Mouse (Mus musculus) MEL (cell line): ENCODE results near the gene Ppip5k1.

ENCODE experiments used
- CHD2 ChIP-seq: IDR thresholded peaks from 2 replicates; pipeline ENCODE4 v1.6.1; 2011; ENCODE audit warnings: low read length, improper control_type of control experiment
- KAT2A ChIP-seq: conservative IDR thresholded peaks from 2 replicates; pipeline ENCODE4 v1.6.1; 2012; ENCODE audit warnings: low read depth, low read length, improper control_type of control experiment, inconsistent platforms
- POLR2AphosphoS2 ChIP-seq: IDR thresholded peaks from 2 replicates; pipeline ENCODE4 v1.6.1; 2011; ENCODE audit warnings: low read length, improper control_type of control experiment
- TAL1 ChIP-seq: IDR thresholded peaks from 2 replicates; pipeline ENCODE4 v1.6.1; 2012; ENCODE audit warnings: mild to moderate bottlenecking, inconsistent platforms, low read length, moderate library complexity, mixed read lengths
- TCF12 ChIP-seq: IDR thresholded peaks from 2 replicates; pipeline ENCODE4 v1.6.1; 2014; ENCODE audit warnings: low read depth, mild to moderate bottlenecking, inconsistent platforms, low read length, improper control_type of control experiment, moderate library complexity

- TF ChIP-seq KAT2A (no peak), TAL1 (no peak), TCF12 (no peak), CHD2 (no peak), POLR2AphosphoS2 (no peak)
These were observed 31.3 kb downstream of the Ppip5k1 start for GRCm38 (mm10) chr2:121323693-121324470.
